Mouse (Mus musculus) G1E-ER4 (cell line): ENCODE results near the gene Polr3h. TPM values are rescaled to one million over a fixed set of nuclear protein-coding genes. Genes with fewer than 3 reads are reported as not detected.

Source experiments
- GATA1 ChIP-seq: IDR thresholded peaks from one replicate; pipeline ENCODE4 v1.8.0; 2012; ENCODE audit warnings: low read length, inconsistent platforms
- polyA plus RNA-seq: library from polyadenylated mRNA; stranded (reverse); fragments of >175 nt; gene quantifications from 2 replicates; pipeline ENCODE4 v1.2.3, GENCODE M21; 2012

Gene Polr3h
- 66.1 and 86.3 TPM in 2 replicates for polyA plus RNA-seq

DNA sequence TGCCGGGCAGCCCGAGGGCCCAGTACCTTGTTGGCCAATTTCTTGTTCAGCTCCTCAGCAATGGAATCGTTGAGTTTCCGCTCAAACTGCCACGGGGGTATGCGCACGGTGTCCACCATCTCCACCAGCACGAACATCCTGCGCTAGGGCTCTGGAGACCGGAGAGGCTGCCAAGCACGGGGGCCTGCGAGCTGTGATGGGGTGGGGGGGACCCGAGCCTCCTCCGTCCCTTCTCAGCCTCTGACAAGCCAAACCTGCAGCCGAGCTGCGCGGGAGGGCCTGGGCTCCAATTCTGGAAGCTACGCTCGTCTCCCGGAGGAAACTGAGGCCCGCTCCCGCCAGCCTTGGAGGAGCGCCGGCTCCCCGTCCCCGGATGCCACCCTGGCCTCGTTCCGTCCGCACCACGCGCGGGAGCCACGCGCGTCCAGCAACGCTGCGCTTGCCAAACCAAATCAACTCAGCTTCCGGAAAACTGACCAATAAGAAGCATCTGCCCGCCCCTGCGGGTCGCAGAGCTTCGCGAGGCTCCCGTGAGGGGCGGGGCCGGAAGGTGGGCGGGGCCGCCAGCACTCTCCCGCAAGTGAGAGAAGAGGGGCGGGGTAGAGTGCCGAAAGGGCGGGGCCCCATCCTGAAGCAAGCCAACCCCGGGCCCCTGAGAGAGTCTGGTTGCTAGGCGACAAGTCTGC, at the start of gene Polr3h:
Gene Polr3h (minus strand): TSS at position 481 of the 686 bp plus-strand sequence.
- TF ChIP-seq GATA1 = no peak

DNA sequence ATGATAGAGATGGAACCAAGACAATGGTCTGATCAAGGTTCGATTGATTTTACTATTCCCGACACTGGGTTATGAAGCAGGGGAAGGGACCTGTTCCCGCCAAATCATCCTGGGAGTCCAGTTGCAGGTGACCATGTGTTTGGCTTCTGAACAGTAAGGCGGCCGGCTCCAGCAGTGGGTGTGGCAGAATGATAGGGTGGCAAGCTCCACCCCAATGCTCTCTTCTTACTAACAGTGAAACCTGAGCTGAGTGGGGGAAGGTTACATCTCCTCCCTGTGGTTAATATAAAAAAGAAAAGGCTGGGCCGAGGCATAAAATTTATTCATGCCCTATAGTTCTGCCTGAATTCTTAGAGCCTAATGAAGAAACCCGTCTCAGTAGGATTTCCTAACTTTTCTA, 43.1 kb upstream of the Polr3h start:
- no peak for TF ChIP-seq GATA1

DNA sequence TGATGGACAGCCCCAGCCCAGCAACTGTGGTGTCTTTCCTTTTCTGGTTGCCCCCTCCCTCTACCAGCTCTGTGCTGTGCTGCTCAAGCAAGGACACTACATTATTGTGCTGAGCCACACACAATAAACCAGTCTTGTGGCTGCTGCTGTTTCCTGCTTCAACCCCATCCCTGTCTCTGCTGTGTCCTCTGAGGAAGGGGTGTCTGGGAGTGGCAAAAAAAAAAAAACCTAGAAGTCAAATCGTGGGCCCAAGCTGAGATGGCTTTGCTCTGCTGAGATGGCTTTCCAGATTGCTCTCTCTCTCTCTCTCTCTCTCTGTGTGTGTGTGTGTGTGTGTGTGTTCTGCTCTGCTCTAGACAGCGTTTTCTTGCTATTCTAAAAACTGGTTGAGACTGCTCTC, 42.4 kb upstream of the Polr3h start:
- no peak for TF ChIP-seq GATA1

DNA sequence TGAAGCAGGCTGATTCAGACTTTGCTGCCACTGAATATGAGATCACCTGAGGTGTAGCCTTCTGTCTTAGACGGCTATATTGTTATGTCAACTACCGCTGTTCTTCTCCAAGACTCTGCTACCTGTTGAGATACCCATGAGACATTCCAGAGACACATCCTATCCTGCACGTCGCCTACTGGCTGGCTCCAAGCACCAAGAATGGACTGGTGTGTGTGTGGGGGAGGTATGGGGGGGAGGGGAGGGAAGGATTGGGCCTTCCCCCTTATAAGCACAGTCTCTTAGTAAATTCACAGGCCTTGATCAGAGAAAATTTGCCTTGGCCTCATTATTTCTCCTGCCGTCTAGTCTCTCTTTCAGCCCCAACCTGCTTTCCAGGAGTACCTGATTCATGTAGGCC, 41.8 kb upstream of the Polr3h start:
- TF ChIP-seq GATA1 = no peak

DNA sequence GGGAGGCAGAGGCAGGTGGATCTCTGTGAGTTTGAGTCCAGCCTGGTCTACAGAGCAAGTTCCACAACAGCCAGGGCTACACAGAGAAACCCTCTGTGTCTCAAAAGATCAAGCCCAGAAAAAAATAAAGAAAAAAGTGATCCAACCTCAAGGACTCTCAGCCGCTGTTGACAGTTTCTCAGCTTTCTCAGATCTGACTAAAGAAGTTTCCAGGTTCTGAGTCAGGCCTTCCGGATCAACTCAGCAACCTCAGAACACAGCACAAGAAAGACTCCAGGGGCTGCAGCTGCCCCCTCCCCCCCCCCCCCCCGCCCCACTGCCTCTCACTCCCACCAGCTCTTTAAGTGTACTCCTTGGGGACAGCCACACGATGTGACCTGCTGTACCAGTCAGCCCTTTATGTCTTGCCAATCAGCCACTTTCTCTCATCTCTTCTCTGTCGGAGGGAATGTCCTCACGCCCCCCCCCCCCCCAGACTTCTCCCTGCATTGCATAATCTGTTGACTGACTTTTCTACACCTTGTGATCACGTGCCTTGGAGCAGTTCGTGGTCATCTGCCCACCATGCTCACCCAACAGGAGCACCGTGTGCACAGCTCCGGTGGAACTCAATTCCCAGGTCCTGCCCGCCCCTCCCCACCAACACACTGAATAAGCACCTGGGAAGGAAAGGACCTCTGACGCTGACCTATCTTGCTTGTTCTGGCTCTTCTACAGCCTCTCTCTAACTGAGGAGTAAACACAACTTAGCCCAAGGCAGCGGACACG, 40.2 kb upstream of the Polr3h start:
- TF ChIP-seq GATA1 = no peak

DNA sequence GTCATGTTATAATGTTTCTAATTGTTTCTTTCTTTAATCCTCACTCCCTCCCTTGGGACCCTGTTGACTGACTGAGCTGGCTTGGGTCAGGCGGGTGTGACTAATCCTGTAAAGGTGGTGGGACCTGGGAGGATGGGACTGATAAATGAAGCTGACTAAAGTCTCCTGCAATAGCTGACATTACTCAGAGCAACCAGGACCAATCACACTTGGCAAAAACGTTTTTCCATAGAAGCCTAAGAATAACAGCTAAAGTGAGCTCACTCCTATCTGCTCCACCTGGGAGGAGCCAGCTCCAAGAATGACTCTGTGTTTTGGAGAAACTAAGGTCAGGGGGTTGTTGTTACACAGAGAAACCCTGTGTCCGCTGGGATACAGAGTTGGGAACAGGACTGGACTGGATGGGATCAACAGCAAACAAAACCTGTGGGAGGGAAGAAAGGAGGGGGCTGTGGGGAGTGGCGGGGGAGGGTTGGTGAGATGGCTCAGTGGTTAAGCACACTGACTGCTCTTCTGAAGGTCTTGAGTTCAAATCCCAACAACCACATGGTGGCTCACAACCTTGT, 39.0 kb upstream of the Polr3h start:
- no peak for TF ChIP-seq GATA1

DNA sequence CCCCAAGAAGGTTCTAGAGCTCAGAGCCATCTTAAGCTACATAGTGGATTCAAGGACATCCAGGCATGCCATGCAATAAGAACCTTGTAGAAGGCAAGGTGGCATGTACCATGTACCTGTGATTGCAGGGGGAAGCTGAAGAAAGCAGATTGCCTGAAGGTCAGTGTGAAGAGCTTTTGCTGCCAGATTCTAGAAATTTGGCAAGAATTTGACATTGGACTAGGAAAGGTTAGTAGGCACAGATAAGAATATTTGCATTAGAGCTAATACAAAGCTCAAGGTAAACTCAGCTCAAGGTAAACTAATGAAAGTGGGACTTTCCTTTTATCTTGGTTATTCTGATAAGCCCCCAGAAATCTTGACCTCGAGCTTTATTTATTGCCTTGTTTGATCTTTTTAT, 38.2 kb upstream of the Polr3h start:
- no peak for TF ChIP-seq GATA1

DNA sequence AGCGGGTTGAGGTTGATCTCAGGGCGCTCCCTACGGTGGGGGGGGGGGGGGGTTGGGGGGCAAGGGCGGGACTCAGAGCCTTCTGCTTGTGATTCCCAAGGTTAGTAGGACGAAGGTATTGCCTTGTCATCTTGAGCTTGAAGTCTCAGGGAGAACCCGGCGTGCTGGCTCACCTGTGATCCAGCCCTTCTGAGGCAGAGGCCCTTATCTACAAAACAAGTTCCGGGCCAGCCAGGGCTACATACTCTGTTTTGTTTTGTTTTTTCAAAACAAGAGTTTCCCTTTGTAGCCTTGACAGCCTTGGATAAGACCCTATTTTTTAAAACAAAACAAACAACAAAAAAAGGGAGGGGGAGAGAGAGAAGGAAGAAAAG, 35.0 kb upstream of the Polr3h start:
- no peak for TF ChIP-seq GATA1

DNA sequence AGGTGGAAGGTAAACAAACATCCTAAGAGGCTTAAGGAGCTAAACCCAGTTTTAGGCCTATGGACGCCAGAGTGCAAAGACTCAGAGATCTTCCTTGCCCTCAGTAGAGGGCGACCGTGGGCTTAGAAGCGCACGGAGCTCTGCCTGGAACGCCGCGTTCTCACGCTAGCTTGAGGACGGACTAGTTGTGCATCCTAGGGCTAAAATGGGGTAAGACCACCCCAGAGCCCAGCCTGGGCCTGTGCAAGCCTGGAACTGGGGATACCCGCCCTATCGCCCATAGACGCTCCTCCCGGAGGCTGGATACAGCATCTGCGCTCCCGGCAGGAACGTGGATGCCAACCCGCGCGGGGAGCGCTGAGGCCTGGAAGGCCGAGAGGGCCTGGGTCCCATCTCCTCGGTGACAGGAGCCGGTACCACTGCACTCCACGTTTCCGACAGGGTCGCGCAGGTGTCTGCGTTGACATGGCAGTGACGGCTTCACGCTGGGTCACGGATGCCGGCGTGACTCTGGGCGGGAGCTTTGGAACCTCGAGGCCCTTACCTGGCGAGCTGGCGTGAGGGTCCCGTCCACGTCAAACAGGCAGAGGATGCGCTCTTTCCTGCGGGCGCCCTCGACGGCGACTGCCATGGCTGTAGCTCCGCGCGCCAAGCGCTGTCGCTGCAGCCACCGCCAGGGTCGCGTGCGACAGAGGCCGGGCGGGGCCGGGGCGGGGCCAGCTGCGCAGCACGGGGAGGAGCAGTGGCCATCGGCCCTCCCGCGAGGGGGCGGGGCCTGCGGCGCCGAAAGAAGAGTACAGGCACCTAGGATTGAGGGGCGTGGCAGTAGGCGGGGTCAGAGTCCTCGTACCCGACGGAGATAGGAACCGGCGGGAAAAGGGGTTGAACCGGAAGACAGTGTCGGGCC, 34.4 kb upstream of the Polr3h start, which contains the start of gene Pmm1:
Gene Pmm1 (minus strand): TSS at position 760 of the 907 bp plus-strand sequence.
- TF ChIP-seq GATA1 = no peak

DNA sequence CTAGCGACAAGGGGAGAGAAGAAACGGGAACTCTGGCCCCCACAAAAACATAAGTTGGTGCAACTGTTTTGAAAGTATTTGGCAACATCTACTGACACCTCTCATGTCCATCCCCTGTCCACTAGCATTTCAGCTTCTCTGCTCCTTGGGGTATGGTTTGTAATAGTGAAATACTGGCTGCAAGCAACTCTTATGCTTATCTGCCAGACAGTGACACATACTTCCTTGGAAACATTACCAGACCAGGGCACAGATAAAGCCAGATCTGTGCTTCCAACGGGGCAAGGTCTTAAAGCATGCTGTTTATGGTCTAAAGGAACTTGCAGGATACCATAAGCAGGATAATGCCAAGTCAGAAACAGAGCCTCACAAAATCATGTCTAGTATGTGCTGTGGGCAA, 32.9 kb upstream of the Polr3h start:
- peak; percentile 30 for TF ChIP-seq GATA1

DNA sequence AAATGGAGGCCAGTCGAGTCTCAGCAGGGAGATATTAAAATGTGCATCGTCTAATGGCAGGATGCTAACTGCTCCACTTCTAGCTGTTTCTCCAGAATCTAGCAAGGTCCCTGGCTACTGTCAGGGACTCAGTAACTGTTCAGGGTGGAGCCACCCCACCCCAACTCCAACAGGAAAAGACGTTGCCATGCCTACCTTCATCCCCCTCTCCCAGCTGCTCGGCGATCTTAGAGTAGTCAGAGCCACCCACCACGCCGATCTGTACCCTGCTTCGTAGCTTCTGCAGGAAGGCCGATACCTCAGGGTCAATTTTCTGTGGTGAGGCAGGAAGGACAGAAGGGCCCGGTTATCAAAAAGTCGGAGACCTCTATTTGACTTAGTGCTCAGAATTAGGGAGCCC, 31.6 kb upstream of the Polr3h start:
- TF ChIP-seq GATA1 = no peak

DNA sequence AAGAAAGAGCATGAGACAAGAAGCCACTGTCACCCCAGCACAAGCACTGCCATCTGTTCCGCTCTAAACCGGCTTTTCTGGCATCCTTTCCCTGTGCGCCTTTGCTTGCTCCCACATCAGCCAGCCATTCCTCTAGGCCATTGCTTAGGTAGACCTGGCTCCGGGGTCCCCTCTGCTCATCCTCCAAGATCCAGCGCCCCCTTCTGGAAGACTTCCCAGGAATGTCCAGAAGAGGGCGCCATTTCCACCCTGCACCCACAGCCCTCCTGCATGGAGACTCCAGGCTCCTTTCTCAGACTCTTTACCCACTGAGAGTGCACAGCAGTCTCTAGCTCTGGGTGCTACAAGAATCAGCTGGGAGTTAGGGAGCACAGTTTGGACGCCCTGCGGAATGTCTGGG, 30.4 kb upstream of the Polr3h start:
- TF ChIP-seq GATA1 = no peak

DNA sequence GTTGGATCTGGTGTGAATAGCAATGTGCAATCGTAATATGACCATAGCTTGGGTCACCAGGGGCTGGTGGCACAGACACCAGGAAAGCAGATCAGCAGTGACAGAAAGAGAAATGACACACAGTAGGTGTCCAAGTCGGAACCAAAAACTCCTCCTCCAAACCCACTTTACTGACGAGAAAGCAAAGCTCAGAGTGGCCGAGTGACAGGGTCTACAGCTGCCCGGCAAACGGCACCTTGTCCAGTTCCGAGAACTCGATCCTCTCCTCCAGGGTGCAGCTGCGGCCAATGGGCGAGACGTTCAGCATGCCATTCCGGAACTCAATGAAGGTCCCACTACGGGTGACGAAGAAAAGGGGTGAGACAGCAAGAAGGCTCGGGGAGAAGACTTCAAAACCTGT, 29.4 kb upstream of the Polr3h start:
- no peak for TF ChIP-seq GATA1

DNA sequence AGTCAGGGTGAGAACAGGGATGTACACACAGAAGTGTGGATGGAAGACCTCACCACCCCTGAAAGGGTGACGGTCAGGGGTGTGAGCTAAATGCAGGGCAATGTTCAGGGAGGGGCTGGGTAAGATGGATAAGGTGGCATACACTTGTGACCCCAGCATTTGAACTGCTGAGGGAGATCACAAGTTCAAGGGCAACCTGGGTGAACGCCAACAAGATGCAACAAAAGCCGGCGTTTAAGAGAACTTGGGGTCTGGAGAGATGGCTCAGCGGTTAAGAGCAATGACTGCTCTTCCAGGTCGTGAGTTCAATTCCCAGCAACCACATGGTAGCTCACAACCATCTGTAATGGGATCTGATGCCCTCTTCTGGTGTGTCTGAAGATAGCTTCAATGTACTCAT, 28.7 kb upstream of the Polr3h start:
- no peak for TF ChIP-seq GATA1

DNA sequence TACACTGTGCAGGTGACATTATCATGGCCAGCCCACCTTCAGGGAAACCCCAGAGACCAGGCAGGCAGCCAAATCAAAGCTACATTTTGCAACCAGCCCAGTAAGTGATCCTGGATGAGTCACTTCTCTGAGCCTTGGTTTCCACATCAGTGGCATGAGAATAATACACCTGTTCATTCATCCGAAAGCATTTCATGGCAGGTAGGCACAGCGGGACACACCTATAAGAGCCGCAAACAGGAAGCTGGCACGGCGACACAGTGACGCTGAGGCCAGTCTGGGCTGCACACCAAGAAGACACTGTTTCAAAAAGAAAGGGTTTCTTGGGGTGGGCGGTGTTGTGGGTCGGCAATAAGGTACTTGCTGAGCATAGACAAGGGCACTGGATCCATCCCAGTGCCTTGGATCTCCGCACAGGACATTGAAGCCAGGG, 28.1 kb upstream of the Polr3h start:
- no peak for TF ChIP-seq GATA1

DNA sequence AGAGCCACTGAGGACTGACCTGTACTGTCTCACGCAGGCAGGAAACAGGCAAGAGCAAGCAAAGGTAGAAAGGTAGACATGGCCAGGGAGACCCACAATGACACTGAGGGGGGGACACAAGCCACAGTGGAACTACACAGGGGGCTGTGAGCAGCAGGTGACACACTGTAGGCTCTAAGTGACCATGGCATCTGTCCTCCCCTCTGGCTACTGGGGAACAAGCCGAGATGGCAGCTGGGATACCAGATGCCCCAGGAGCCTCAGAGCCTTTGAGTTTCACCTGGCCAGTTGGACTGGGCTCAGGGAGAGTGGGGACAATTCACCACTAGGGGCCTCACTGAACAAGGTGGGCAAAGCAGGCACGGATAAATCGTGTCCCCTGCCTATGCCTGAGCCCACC, 26.3 kb upstream of the Polr3h start:
- no peak for TF ChIP-seq GATA1
